Mouse (Mus musculus): ENCODE measurements around the gene Chst12. TPM values are rescaled to one million over a fixed set of nuclear protein-coding genes. Genes with fewer than 3 reads are reported as not detected.
"Not testable (repeated sequence)": the region's sequence is repeated elsewhere in the genome, so short reads cannot be mapped to it uniquely, and the experiment has no call there.

Gene Chst12
- 10 to 100 TPM; 19.7 to 19.8 TPM for total RNA-seq (2021)
- long read RNA-seq, experiment 1, transcript Chst12-201 (2 exons, 2,331 nt): major isoform, 23 of 32 reads
- long read RNA-seq, experiment 1, partial matches to known transcripts: 5 of 32 reads
- long read RNA-seq, experiment 1, other reads (novel, unspliced or antisense): 1 of 32 reads
- long read RNA-seq, experiment 2, transcript Chst12-201 (2 exons, 2,331 nt): major isoform, 27 of 33 reads
- long read RNA-seq, experiment 2, partial matches to known transcripts: 0 of 33 reads
- long read RNA-seq, experiment 2, other reads (novel, unspliced or antisense): 4 of 33 reads

DNA sequence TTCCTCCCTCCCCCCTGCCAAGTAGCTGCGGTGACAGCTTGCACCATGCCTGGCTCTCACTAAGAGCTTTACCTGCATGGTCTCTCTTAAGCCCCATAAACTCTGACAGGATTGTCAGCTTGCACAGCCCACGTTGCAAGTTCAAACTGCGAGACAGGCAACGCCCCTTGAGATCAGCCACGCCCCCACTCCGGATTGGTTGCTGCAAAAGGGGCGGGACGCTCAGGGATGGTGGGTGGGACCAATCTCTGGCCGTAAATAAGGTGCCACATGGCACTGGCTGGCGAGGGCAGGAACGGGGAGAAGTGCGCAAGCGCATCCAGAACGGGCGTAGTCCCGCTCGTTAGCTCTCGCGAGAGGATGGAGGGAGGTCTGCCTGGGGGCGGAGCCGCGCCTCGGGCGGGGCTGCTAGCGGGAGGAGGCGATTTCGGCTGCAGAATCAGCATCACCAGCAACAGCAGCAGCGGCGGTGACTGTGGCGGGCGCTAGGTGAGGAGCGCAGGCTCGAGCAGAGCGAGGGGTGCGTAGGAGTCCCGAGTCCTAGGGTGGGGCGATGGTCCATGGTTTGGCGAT lies at the start of gene Chst12:
Gene Chst12, plus strand, starts transcription at position 343 of the 573 bp plus-strand sequence.
- peak; percentile 99 for DNase-seq (ENCODE audit: low spot score in 2 of 2)
- intact Hi-C loops (cut with DNase I): loop anchor here (5.0 kb wide), 1 partner anchor 88 kb away; the partner anchor contains the start of gene Eif3b

DNA sequence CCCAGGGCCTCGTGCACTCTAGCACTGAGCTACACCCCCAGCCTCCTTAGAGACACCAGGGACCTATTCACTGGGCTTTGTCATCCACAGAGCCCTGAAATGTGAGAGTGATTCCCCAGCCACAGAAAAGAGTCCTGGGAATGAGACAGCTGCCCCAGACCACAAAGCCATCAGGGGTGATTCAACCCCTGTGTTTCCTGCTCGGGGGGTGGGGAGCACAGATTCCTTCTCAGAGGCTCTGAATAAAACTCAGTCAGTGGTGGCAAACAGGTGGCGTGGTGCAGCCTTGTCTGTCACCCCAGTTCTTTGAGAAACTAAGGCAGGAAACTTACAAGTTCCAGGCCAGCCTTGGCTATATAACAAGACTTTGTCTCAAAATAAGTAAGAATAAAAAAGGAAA lies 43.9 kb upstream of the Chst12 start:
- no peak for DNase-seq (ENCODE audit: low spot score in 2 of 2)
- intact Hi-C loops (cut with DNase I): no loop called here

DNA sequence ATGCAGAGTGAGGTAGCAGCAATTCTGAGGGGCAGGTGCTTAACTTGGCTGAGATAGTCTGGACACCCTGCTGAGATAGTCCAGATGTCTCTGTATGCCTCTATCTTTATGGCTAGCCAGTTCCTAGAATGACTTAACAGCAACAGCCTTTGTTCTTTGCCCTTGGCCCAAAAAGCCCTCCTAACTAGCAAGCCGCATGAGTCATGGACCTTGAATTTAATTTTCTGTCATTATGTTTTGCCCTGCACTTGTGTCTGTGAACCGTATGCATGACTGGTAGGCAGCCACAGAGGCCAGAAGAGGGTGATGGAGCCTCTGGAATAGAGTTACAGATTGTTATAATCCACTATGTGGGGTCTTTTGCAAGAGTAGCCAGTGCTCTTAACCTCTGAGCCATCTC lies 42.2 kb upstream of the Chst12 start:
- DNase-seq (ENCODE audit: low spot score in 2 of 2); intact Hi-C loops (cut with DNase I): not testable (repeated sequence)

DNA sequence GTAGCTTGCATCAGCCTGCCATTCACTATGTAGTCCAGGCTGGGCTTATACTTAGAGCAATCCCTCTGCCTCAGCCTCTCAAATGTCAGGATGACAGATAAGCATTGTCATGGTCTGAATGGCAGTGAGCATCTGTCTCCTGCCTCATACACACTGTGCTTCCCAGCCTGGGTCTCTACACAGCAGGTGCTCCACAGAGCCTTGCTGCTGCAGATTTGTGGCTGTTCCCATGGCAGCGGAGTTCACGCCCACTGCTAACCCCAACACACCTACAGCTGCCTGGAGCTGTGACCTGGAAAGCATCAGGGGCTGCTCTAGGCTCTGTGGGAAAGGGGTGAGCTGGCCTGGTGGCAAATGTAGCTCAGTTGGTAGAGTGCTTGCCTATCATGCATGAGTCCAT lies 40.4 kb upstream of the Chst12 start:
- intact Hi-C loops (cut with DNase I): no loop called here

DNA sequence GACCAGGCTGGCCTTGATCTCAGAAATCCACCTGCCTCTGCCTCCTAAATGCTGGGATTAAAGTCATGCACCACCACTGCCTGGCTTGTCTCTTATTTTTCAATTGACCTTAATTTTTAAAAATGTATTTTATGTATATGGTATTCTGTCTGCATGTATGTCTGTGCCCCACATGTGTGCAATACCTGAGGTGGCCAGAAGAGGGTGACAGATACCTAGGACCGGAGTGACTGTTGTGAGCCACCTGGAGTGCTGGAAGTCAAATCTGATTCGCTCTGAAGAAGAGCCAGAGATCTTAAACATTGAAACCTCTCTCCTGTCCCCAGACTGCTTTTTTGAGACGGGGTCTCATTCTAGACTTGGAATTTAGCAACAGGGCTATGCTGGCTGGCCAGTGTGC lies 33.0 kb upstream of the Chst12 start:
- intact Hi-C loops (cut with DNase I): no loop called here
- no peak for DNase-seq (ENCODE audit: low spot score in 2 of 2)

More for the DNA sequence above, 40.4 kb upstream of the Chst12 start:
- no peak for DNase-seq (ENCODE audit: low spot score in 2 of 2)

DNA sequence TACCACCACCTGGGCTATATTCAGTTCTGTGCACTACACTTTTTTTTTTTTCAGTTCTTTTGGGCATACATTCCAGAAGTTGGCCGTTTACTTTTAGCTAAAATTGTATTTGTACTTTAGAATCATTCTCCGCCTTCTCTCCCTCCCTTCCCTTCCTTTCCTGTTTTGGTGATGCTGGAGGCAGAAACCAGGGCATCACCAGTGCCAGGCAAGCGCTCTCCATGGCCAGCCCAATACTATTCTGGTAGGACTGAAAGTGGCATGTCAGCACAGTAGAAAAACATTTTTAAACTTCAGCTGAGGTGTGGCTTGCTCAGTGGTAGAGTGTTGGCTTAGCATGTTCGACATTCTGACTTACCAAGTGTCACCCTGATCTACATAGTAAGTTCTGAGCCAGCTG lies 23.9 kb upstream of the Chst12 start:
- DNase-seq (ENCODE audit: low spot score in 2 of 2): no peak
- intact Hi-C loops (cut with DNase I): no loop called here

DNA sequence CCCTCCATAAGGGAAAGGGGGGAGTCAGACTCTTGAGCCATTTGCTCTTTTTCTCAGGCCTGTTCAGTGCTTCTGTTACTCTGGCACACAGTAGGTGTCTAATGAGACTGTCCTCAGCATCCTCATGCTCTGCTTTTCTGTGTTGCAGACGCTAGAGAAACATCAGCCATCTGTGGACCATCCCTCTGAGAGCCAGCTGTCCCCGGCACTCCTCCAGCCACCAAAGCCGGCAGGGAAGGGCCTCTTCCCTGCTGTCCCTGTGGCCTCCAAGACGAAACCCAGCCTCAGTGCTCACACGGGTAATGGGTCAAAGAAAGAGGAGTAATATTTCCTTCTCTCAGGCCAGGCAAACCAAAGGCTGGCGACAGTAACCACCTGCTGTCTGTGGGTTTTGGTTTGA lies 14.2 kb upstream of the Chst12 start:
- no peak for DNase-seq (ENCODE audit: low spot score in 2 of 2)
- intact Hi-C loops (cut with DNase I): no loop called here

DNA sequence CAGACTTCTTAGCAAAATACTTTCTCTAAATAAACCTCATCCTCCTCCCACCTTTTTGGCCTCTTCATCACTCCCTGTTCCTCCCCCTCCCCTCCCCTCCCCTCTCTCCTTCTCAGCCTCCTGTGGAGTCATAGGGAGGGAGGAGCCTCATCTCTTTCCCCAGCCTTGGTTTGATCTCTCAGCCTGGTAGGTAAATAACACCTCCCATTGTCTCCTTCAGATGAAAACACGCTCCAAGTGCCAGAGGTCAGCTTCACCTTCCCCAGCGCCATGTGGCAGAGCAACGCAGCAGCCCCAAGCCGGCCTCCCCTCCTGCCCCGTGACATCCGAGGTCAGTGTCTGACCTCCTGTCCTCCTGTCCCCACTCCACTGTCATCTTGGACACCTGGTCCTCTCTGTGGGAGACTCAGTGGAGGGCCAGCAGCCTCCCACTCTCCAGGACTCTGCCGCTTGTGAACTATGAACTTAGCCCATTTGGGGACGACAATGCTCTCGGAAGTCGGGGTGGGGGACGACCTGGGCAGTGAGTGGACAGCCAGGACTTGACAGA lies 12.6 kb upstream of the Chst12 start:
- no peak for DNase-seq (ENCODE audit: low spot score in 2 of 2)
- intact Hi-C loops (cut with DNase I): no loop called here

DNA sequence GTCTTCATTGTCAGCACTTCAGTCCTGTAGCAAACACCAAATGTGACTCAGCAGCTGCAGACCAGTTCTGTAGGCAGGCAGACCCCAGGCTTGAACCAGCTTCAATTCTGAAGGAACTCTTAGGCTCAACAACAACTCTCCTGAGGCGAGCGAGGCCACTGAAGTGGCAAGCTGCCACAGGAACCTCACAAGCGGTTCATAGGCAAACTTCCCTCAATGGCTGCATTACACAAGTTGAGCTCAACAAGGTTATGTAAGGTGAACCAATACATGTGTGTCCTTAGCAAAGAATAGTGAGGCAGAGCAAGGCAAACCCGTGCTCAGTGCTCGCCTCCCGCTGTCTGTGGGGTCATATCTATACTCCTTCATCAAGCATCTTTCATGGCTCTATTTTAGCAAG lies 7.2 kb upstream of the Chst12 start:
- DNase-seq (ENCODE audit: low spot score in 2 of 2): no peak
- intact Hi-C loops (cut with DNase I): no loop called here

DNA sequence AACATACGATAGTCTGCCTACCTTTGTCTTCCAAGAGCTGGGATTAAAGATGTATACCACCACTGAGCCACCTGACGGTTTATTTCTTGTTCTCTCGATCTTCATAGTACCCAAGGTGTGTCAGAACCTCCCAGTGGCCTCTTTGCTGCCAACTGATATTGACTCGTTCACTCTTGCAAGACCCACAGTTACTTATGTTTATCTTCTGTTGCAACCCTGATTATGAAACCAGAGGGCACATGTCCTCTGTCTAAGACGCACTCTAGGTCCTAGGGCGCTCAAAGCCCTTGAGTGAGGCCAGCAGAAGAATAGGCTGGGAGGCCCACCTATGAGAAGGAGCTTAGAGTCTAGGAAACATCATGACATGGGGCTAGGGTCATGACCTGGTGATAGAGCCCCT lies 4.6 kb upstream of the Chst12 start:
- intact Hi-C loops (cut with DNase I): no loop called here

DNA sequence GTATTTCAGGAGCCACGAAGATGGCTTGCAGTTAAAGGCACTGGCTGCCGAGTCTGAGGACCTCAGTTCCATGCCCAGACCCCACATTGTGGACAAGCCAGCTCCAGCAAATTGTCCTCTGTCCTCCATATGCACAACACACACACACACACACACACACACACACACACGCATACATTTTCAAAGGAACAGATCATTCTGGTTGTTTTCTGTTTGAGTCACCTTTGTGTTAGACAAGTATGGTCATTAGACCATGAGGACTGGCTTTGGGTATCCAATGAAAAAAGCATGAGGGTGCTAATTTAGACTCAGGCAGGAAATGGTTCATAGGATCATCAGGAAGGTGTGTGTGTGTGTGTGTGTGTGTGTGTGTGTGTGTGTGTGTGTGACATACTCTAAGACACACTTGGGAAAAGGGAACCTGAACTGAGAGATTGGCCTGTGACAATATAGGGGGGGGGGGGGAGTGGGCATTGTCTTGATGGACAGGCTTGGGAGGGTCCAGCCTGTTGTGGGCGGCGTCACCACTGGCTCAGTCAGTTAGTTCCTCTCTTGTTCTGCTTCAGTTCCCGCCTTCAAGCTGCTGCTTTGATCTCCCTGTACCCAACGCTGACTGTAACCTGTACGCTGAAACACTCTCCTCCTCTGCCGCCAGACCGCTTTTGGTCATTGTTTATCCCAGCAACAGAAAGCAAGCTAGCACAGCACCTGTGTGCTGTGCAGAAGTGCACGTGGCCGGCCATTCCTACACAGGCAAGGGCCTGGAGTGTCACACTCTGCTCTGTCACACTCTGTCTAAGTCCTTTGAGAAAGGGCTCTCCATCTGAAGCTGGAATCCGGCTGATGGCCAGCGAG lies 3.1 kb upstream of the Chst12 start:
- intact Hi-C loops (cut with DNase I): no loop called here

More for the DNA sequence above, 4.6 kb upstream of the Chst12 start:
- no peak for DNase-seq (ENCODE audit: low spot score in 2 of 2)

DNA sequence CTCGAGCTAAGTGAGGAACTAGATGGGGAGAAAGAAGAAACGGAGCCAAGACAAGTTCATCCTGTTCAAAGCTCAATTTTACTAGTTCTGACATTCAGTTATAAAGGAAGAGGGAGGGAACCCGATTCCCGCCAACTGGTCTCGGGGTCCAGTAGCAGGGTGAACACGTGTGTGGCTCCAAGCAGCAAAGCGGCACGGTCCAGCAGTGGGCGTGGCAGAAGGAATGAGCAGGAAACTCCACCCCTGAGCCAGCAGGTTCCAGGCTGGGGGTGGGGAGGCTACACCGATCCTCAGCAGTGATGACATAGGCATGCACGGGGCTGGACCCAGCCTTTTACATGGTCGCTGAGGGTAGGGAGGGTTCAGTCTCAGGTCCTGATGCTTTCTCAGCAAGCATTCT lies 2.4 kb upstream of the Chst12 start:
- DNase-seq (ENCODE audit: low spot score in 2 of 2); intact Hi-C loops (cut with DNase I): not testable (repeated sequence)

More for the DNA sequence above, 3.1 kb upstream of the Chst12 start:
- no peak for DNase-seq (ENCODE audit: low spot score in 2 of 2)

DNA sequence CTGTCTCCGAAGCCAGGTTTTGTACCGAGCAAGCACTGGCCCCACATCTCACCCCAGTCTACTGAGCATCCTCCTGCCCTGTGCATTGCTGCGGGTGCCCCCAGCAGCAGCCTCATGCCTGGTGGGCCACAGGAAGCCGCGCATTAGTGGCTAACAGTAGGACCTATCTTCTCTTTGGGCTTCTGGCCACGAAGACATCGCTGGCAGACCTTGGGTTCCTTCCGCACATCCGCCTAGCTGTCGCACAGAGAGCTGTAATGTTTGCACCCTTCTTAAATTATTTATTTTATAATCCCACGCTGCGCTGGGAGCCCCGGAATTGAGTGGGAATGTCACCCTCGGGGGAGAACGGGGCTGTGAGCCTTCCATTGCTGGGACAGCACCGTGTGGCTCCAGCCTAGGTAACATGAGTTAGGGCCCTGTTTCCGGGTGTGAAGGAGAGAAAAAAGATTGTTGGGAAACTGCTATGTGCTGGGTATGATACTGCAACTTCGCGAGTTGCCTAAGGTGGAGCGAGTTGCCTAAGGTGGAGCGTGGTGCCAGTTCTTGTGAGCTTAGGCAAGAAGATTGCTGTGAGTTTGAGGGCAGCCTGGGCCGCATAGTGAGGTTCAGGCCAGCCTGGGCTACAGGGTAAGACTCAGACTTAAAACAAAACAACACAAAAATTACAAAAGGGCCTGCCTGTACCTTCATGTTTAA lies 895 bp downstream of the Chst12 start:
- intact Hi-C loops (cut with DNase I): loop anchor here (5.0 kb wide), 1 partner anchor 89 kb away; the partner anchor contains the start of gene Eif3b
- peak in 1 of 2 experiments; percentile 47 for DNase-seq (ENCODE audit: low spot score in 2 of 2)

DNA sequence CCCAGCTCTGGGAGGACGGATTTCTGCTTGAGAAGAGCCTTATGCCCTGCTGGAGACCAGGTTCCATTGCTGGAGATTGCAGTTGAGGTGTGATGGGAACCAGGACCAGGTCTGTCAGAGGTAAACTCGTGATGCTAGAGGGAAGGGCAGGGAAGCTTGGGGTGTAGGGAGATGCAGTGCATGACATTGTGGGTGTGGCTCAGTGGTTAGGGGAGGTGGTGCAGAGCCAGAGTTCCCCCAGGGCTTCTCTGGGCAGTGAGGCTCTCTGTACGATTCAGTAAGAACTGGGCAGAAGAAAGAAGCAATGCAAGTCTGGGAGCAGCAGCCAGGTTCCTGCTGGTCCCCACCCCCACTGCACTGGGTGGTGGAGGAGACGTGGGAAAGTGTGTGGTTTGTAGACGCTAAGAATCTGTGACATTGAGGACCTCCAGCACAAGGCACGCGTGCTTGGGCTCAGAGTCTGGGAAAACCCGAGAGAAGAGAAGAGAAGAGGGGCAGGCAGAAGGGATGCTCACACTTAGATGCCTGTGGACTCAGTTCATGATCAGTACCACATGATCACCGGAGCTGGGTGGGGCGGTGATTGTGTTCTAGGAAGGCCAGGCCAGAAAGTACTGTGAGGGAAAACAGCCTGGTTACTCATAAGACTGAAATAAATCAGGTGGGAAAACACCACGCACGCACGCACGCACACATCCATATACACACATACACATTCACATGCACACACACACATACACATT lies 2.3 kb downstream of the Chst12 start:
- intact Hi-C loops (cut with DNase I): loop anchor here (5.0 kb wide), 1 partner anchor 90 kb away; the partner anchor contains the start of gene Eif3b
- DNase-seq (ENCODE audit: low spot score in 2 of 2): no peak

DNA sequence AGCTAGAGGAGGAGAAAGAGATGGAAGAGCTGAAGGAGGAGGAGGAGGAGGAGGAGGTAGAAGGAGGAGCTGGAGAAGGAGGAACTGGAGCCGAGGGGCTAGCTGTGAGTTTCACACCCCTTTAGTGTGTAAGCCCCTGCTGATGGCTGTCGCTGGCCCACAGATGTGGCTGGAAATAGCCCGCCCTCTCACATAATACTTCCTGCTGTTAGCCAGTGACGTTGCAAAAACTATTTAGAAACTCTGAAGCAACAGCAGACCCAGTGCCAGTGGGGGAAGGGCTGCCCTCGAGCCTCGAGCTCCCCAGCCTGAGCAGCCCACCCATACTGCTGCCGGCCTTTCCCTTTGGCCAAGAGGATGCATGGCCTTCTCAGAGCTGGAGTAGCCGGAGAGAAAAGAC lies 3.3 kb downstream of the Chst12 start:
- DNase-seq (ENCODE audit: low spot score in 2 of 2): no peak
- intact Hi-C loops (cut with DNase I): loop anchor here (5.0 kb wide), 1 partner anchor 91 kb away; the partner anchor contains the start of gene Eif3b

DNA sequence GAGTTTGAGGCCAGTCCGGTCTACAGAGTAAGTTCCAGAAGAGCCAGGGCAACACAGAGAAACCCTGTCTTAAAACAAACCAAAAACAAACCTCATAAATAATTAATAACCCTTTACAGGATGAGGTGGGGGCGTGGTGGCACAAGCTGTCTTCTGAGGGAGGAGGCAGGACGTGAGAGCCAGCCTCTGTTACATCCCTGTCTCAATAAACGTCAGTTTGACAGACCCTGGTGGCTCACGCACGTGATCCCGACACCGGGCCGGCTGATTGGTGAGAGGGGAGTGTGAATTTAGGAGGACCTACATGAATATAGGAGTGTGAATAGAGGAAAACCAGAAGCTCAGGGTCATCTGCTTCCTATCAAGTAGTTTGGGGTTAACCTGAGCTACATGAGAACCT lies 3.9 kb downstream of the Chst12 start:
- DNase-seq (ENCODE audit: low spot score in 2 of 2): no peak
- intact Hi-C loops (cut with DNase I): loop anchor here (5.0 kb wide), 1 partner anchor 92 kb away; the partner anchor contains the start of gene Eif3b

DNA sequence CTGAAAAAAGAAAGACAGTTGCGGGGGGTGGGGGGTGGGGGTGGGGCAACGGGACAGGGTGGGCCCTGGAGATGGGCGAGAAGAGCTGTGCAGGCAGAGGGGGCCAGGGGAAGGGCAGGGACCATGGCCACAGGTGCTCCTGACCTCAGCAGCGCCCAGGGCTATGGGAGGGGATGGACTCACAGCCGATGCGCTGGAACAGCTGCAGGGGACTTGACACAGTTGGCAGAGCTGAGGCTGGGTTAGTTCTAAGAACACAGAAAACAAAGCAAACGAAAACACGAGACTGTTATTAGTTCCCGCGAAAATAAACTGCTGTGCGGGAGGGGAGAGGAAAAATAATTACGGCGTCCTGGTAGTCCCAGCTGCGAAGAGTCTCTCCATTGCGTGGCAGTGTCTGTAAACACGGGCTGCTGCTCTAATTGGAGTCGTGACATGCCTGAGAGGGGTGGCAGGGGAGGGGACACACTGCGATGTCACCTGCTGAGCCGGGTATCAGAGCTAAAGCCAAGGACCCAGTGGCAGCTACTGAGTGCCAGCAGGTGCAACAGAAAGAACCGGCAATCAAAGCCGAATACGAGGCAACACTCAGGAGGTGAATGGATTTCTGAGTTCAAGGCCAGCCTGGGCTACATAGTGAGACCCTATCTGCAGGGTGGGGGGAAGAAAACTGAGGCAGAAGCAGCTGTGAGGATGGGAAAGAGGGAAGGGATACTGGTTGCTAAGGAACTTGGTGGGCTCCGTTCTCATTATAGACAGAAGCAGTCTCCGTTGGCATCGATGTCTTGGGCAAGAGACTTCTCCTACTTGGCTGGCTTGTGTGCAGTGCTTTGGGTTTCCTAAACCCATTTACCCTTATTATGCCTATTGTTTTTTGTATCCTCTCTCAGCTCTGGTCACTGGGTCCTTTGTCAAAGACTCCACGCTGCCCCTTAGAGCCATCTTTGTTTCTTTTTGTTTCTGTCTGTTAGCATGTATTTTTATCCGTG lies 5.0 kb downstream of the Chst12 start:
- DNase-seq (ENCODE audit: low spot score in 2 of 2): no peak
- intact Hi-C loops (cut with DNase I): no loop called here

Data from left cerebral cortex, postnatal 14 days (tissue).